Mouse (Mus musculus) CH12.LX (cell line): ENCODE measurements around the gene Hdc. TPM values are rescaled to one million over a fixed set of nuclear protein-coding genes. Genes with fewer than 3 reads are reported as not detected.
A peak's percentile ranks its signal among the peaks of the same experiment; 100 is the strongest.

Experiments
- DNase-seq: peaks from one replicate; pipeline ENCODE4 v3.0.0-alpha.2; 2013; ENCODE audit errors: extremely low read depth
- H3K27ac ChIP-seq: 2 replicates; pipeline ENCODE4 v1.5.1; 2012; ENCODE audit warnings: low read depth, mild to moderate bottlenecking, control low read depth, moderate library complexity; ENCODE audit not compliant: insufficient read depth
- H3K27me3 ChIP-seq: replicated peaks from 2 replicates; pipeline ENCODE3; 2012; ENCODE audit warnings: inconsistent platforms
- H3K36me3 ChIP-seq, 2 experiments: replicated peaks in 1 of 2; 2 replicates each; pipeline versions ENCODE3 to v1.6.1; 2012; ENCODE audit warnings: inconsistent platforms in 1 of 2, low read length in 1 of 2, mild to moderate bottlenecking in 1 of 2, mixed read lengths in 1 of 2, moderate library complexity in 1 of 2; ENCODE audit not compliant: control insufficient read depth in 1 of 2, insufficient read depth in 1 of 2
- H3K4me1 ChIP-seq, 2 experiments: 2 replicates each; pipeline ENCODE4 v1.6.1; 2012; ENCODE audit warnings: inconsistent platforms in 1 of 2, moderate library complexity in 1 of 2; ENCODE audit not compliant: insufficient read depth in 2 of 2, control insufficient read depth in 1 of 2
- H3K4me2 ChIP-seq: 2 replicates; pipeline ENCODE4 v1.6.1; 2012; ENCODE audit warnings: low read depth, mild to moderate bottlenecking, control low read depth; ENCODE audit not compliant: poor library complexity, insufficient read depth, severe bottlenecking
- H3K4me3 ChIP-seq, 3 experiments: fragments of 150-350 bp in 1 of 3; sonication (generic) in 1 of 3; replicated peaks in 1 of 3; 2 replicates each; pipeline versions ENCODE3 to v1.5.1; 2011 to 2012; ENCODE audit warnings: low read depth in 2 of 3, low read length in 2 of 3, mild to moderate bottlenecking in 2 of 3, moderate library complexity in 2 of 3, control low read depth in 1 of 3, improper control_type of control experiment in 1 of 3, inconsistent platforms in 1 of 3, mixed read lengths in 1 of 3; ENCODE audit not compliant: poor library complexity in 1 of 3
- H3K79me2 ChIP-seq: replicated peaks from 2 replicates; pipeline ENCODE4 v1.6.1; 2012; ENCODE audit warnings: mild to moderate bottlenecking, moderate library complexity; ENCODE audit not compliant: control insufficient read depth, poor library complexity, insufficient read depth, severe bottlenecking; ENCODE audit errors: extremely low read depth
- H3K9ac ChIP-seq: 2 replicates; pipeline ENCODE4 v1.6.1; 2012; ENCODE audit warnings: low read depth, mild to moderate bottlenecking, control low read depth, moderate library complexity; ENCODE audit not compliant: insufficient read depth
- H3K9me3 ChIP-seq: replicated peaks from 2 replicates; pipeline ENCODE3; 2012; ENCODE audit warnings: low read length, inconsistent platforms, mixed read lengths
- BHLHE40 ChIP-seq: IDR thresholded peaks from 2 replicates; pipeline ENCODE4 v1.6.1; 2011; ENCODE audit warnings: mild to moderate bottlenecking, low read depth, low read length, improper control_type of control experiment
- CHD1 ChIP-seq: IDR thresholded peaks from 2 replicates; pipeline ENCODE4 v1.6.1; 2012; ENCODE audit warnings: low read depth, low read length, improper control_type of control experiment, inconsistent platforms
- ELF1 ChIP-seq: IDR thresholded peaks from 2 replicates; pipeline ENCODE4 v1.6.1; 2014; ENCODE audit warnings: low read depth, mild to moderate bottlenecking, inconsistent platforms, low read length, improper control_type of control experiment
- EP300 ChIP-seq: IDR thresholded peaks from 2 replicates; pipeline ENCODE4 v1.6.1; 2011; ENCODE audit warnings: low read length, improper control_type of control experiment
- HCFC1 ChIP-seq: IDR thresholded peaks from 2 replicates; pipeline ENCODE4 v1.6.1; 2012; ENCODE audit warnings: low read depth, mild to moderate bottlenecking, inconsistent platforms, low read length, improper control_type of control experiment
- JUN ChIP-seq: IDR thresholded peaks from 2 replicates; pipeline ENCODE4 v1.6.1; 2011; ENCODE audit warnings: low read depth, mild to moderate bottlenecking, low read length, improper control_type of control experiment, moderate library complexity; ENCODE audit not compliant: insufficient read depth
- KAT2A ChIP-seq: IDR thresholded peaks from 2 replicates; pipeline ENCODE4 v1.6.1; 2012; ENCODE audit warnings: low read length, improper control_type of control experiment, inconsistent platforms; ENCODE audit not compliant: insufficient replicate concordance
- MAFK ChIP-seq: IDR thresholded peaks from 2 replicates; pipeline ENCODE4 v1.6.1; 2011; ENCODE audit warnings: low read length, improper control_type of control experiment; ENCODE audit not compliant: insufficient replicate concordance
- MEF2A ChIP-seq: IDR thresholded peaks from 2 replicates; pipeline ENCODE4 v1.6.1; 2014; ENCODE audit warnings: low read depth, mild to moderate bottlenecking, inconsistent platforms, low read length, improper control_type of control experiment, borderline replicate concordance
- MXI1 ChIP-seq: IDR thresholded peaks from 2 replicates; pipeline ENCODE4 v1.6.1; 2011; ENCODE audit warnings: mild to moderate bottlenecking, low read depth, low read length, improper control_type of control experiment
- MYC ChIP-seq: IDR thresholded peaks from 2 replicates; pipeline ENCODE4 v1.6.1; 2011; ENCODE audit warnings: low read depth, mild to moderate bottlenecking, improper control_type of control experiment, low read length
- NELFE ChIP-seq: IDR thresholded peaks from 2 replicates; pipeline ENCODE4 v1.6.1; 2011; ENCODE audit warnings: low read depth, low read length, improper control_type of control experiment
- NRF1 ChIP-seq: IDR thresholded peaks from 2 replicates; pipeline ENCODE4 v1.6.1; 2014; ENCODE audit warnings: low read depth, mild to moderate bottlenecking, inconsistent platforms, low read length, improper control_type of control experiment, moderate library complexity
- PAX5 ChIP-seq: IDR thresholded peaks from 2 replicates; pipeline ENCODE4 v1.6.1; 2012; ENCODE audit warnings: low read length, inconsistent platforms, mixed read lengths
- RAD21 ChIP-seq: IDR thresholded peaks from 2 replicates; pipeline ENCODE4 v1.6.1; 2011; ENCODE audit warnings: low read depth, mild to moderate bottlenecking, low read length, improper control_type of control experiment, moderate library complexity
- TCF12 ChIP-seq: IDR thresholded peaks from 2 replicates; pipeline ENCODE4 v1.6.1; 2014; ENCODE audit warnings: low read depth, mild to moderate bottlenecking, inconsistent platforms, low read length, improper control_type of control experiment
- UBTF ChIP-seq: IDR thresholded peaks from 2 replicates; pipeline ENCODE4 v1.6.1; 2012; ENCODE audit warnings: low read depth, mild to moderate bottlenecking, inconsistent platforms, low read length, improper control_type of control experiment, moderate library complexity
- USF1 ChIP-seq: IDR thresholded peaks from 2 replicates; pipeline ENCODE4 v1.6.1; 2014; ENCODE audit warnings: low read depth, mild to moderate bottlenecking, inconsistent platforms, low read length, improper control_type of control experiment
- ZKSCAN1 ChIP-seq: IDR thresholded peaks from 2 replicates; pipeline ENCODE4 v1.6.1; 2012; ENCODE audit warnings: low read depth, inconsistent platforms, low read length, improper control_type of control experiment, borderline replicate concordance
- ZNF384 ChIP-seq: IDR thresholded peaks from 2 replicates; pipeline ENCODE4 v1.6.1; 2012; ENCODE audit warnings: low read depth, low read length, improper control_type of control experiment, inconsistent platforms
- dilution Hi-C: fragments of 300-500 bp; cut with MboI; formaldehyde crosslinking; loops from 2 replicates; pipeline ENCODE4 v1.14.3; 2020; ENCODE audit warnings: low sequenced_read_pairs; ENCODE audit not compliant: extremely low pct_unique_long_range_greater_than_20kb, extremely low pct_ligation_motif_present
- in situ Hi-C: fragments of 300-500 bp; cut with MboI; formaldehyde crosslinking; loops from 3 replicates; pipeline ENCODE4 v1.14.3; 2019; ENCODE audit warnings: low sequenced_read_pairs, low pct_ligation_motif_present, low pct_unique_long_range_greater_than_20kb, mixed read lengths
- polyA plus RNA-seq: library from polyadenylated mRNA; unstranded; fragments of >175 nt; gene quantifications from 2 replicates; pipeline ENCODE4 v1.2.1, GENCODE M21; 2012; ENCODE audit warnings: low read depth; ENCODE audit not compliant: insufficient read length
- total RNA-seq, 2 experiments: library from RNA; depleted of rRNA; stranded (reverse); fragments of 300-350 nt in 1 of 2; fragments of >200 nt in 1 of 2; gene quantifications; 2 replicates each; pipeline ENCODE4 v1.2.3; 2012 to 2014

The Hdc gene
- total RNA-seq (2012; rRNA removed) (0.80 and 1.8 TPM in 2 replicates), total RNA-seq (2014; rRNA removed) (1.5 and 2.9 TPM in 2 replicates), polyA plus RNA-seq (1.1 and 1.6 TPM in 2 replicates)

DNA sequence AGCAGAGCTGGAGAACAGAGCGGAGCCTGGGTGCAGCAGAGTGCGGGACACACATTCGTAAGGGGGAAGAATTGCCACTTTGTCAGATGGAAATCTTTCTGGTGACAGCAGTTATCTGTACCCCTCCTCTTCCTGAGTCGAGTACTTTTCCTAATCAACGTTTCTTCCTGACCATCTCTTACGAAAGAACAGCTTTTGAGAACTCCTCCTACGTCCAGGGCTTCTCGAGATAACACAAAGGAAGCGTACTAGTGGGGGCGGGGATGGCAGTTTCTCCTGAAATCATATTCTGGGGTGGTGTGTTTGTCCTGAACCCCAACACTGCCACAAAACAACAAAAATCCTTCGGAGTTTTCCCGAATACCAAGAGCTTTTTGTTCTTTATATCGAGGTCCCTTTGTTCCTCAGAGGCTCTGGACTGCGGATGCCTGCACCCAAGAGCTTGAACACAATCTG lies at the start of gene Hdc:
TSS of gene Hdc (minus strand) at position 51 of the 456 bp plus-strand sequence.
- H3K36me3 ChIP-seq = no peaks in the 10 kb centered on the region
- DNase-seq = no peak
- H3K79me2 ChIP-seq = no peaks in the 10 kb centered on the region
- TF ChIP-seq RAD21 (no peak), USF1 (no peak), MXI1 (no peak), HCFC1 (no peak)
- H3K27me3 ChIP-seq = no peaks in the 10 kb centered on the region
- no peak within 1 kb of the TSS for H3K4me2 ChIP-seq
- no peaks in the 10 kb centered on the region for H3K9me3 ChIP-seq
- H3K9ac ChIP-seq = no peak within 1 kb of the TSS
- dilution Hi-C loops (no loop called here), in situ Hi-C loops (no loop called here)
- no peak within 1 kb of the TSS for H3K4me3 ChIP-seq
- no peak within 1 kb of the TSS for H3K27ac ChIP-seq
- no peaks in the 10 kb centered on the region; a peak in 1 of 4 replicates for H3K4me1 ChIP-seq

DNA sequence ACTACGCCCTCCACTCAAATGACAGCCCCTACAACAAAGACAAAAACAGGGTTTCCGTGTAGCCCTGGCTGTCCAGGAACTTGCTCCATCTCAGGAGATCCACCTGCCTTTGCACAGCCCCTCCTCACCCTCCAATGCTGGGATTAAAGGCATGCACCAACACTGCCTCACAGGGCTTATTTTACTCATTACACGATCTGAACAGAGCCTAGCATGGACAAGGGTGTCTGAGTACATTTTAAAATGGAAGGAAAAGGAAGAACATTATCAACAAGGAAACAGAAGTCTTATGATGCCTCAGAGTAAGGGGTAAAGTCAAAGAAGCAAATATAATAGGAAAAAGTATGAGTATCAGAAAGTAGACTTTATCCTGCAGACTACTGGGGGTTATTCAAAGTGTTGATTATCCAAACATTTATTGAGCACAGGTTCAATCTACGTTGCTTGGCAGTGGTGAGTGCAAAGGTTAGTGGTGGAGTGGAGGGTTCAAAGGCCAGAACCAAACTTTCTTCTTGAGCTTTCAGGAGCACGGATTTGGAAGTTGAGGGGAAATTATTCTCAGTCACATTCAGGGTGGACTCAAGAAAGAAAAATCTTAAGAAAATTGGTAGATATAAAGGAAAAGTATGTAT lies 49.6 kb upstream of the Hdc start:
- H3K27ac ChIP-seq = no peak overlapping the region
- dilution Hi-C loops (no loop called here), in situ Hi-C loops (loop anchor here (10.0 kb wide), 1 partner anchor 64 kb away; no protein-coding TSS in a partner anchor)

DNA sequence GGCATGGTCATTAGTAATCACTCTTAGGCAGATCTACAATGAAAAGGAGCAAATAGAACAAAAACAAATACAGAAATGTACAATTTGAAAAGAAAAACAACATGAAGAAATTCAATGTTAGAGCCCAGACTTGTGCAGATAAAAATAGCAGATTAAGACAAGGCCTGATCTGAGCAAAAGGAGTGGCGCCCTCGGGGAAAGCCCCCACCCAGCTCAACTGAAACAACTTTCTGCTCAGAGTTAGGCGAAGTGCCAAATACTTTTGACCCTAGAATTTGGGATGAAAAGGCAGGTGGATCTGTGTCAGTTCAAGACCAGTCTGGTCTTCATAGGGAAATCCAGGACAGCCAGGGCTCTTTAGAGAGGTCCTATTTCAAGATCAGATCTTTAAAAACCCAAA lies 46.9 kb upstream of the Hdc start:
- Histone ChIP-seq H3K9ac (no peak overlapping the region), H3K9me3 (no peaks in the 10 kb centered on the region), H3K27ac (no peak overlapping the region), H3K79me2 (peaks cover 57% of the 10 kb centered on the region), H3K36me3 (peaks cover 0 to 28% of the 10 kb centered on the region in 2 experiments), H3K4me1 (peaks cover 0 to 16% of the 10 kb centered on the region in 2 experiments; a peak in 2 of 4 replicates), H3K27me3 (no peaks in the 10 kb centered on the region), H3K4me2 (no peak overlapping the region), H3K4me3 (no peak overlapping the region)
- in situ Hi-C loops = loop anchor here (10.0 kb wide), 1 partner anchor 61 kb away; no protein-coding TSS in a partner anchor
- dilution Hi-C loops = no loop called here
- no peak for TF ChIP-seq NRF1
- TF ChIP-seq RAD21 = no peak
- peak; percentile 46; the same call in 1 of the 2 replicates for TF ChIP-seq MEF2A
- DNase-seq = peak; percentile 16

More for the DNA sequence above, 49.6 kb upstream of the Hdc start:
- TF ChIP-seq ZNF384 (no peak), HCFC1 (no peak), MYC (no peak), JUN (no peak), MEF2A (no peak), NELFE (no peak), MAFK (no peak), KAT2A (no peak), BHLHE40 (no peak), EP300 (no peak), UBTF (no peak), USF1 (no peak), NRF1 (no peak), RAD21 (no peak), CHD1 (no peak), ZKSCAN1 (no peak), TCF12 (no peak), PAX5 (no peak), ELF1 (no peak)
- no peak overlapping the region for H3K4me2 ChIP-seq
- no peaks in the 10 kb centered on the region for H3K9me3 ChIP-seq
- peaks cover 0 to 26% of the 10 kb centered on the region in 2 experiments for H3K36me3 ChIP-seq
- H3K9ac ChIP-seq = no peak overlapping the region
- H3K4me3 ChIP-seq = no peak overlapping the region
- peaks cover 74% of the 10 kb centered on the region for H3K79me2 ChIP-seq
- peaks cover 0 to 33% of the 10 kb centered on the region in 2 experiments; a peak in 2 of 4 replicates for H3K4me1 ChIP-seq
- DNase-seq = no peak
- no peaks in the 10 kb centered on the region for H3K27me3 ChIP-seq
